Mouse (Mus musculus): Measurements from ENCODE around the gene Gipc3.

DNA sequence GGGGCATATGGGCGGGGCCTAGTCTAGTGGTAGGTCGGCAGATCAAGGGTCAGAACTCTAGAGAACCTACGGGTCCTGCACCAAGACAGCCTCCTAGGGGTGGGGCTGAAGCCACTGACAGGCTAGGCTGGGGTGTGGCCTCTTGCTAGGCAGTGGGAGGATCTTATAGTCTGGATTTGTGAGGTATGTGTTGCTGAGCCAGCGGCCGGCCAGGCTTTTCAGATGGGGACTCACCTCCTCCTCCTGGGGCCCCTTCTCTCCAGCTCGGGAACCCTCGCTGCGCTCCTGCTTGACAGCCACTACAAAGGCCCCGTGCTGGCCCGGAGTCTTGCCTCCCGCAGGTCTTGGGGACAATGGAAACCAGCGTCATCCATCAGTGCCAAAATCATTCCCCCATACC is 6.1 kb upstream of the Gipc3 start:
- no peak for TF ChIP-seq GATA1 (IDR thresholded peaks at IDR 0.05; ENCODE audit: low read length)
- TF ChIP-seq TAL1 (IDR thresholded peaks at IDR 0.05; ENCODE audit: low read length), result no peak
